Mouse (Mus musculus) urinary bladder, adult 2 months (tissue): Measurements from ENCODE around the gene Treh. TPM values are rescaled to one million over a fixed set of nuclear protein-coding genes. Genes with fewer than 3 reads are reported as not detected.

Source experiments
- DNase-seq: peaks from one replicate; pipeline ENCODE4 v3.0.0; 2022; ENCODE audit warnings: low spot score
- polyA plus RNA-seq: library from polyadenylated mRNA; depleted of rRNA; stranded (reverse); fragments of >200 nt; gene quantifications from 2 replicates; pipeline ENCODE4 v1.2.3, GENCODE M21; 2012; rRNA removed

Treh gene
- polyA plus RNA-seq, 1 experiment, result not detected

- DNase-seq, result peak; percentile 59
Measured at GRCm38 (mm10) chr9:44734524-44735494, 61.8 kb downstream of the Treh start, which contains the start of gene Phldb1. Gene Phldb1 (minus strand): TSS chr9:44735198.

- DNase-seq, result no peak
Measured at GRCm38 (mm10) chr9:44735886-44736285, 62.9 kb downstream of the Treh start.

Other genes starting within 250 kb of the Treh start
- 0.28 and 0.63 TPM in 2 replicates for gene Foxr1, start 232.1 kb upstream of the Treh start, polyA plus RNA-seq
- 788 and 1,023 TPM in 2 replicates for gene Upk2, start 218.3 kb upstream of the Treh start, polyA plus RNA-seq
- gene Bcl9l, start 190.4 kb upstream of the Treh start, polyA plus RNA-seq, result 11.1 and 29.7 TPM in 2 replicates
- 0.11 and 0.16 TPM in 2 replicates for gene Cxcr5, start 111.4 kb upstream of the Treh start, polyA plus RNA-seq
- 28.2 and 47.5 TPM in 2 replicates for gene Ddx6, start 68.3 kb upstream of the Treh start, polyA plus RNA-seq
- 75.3 and 87.2 TPM in 2 replicates for gene Phldb1, start 62.0 kb downstream of the Treh start, polyA plus RNA-seq
- gene Arcn1, start 94.6 kb downstream of the Treh start, polyA plus RNA-seq, result 64.2 and 77.2 TPM in 2 replicates
- gene Ift46, start 94.7 kb downstream of the Treh start, polyA plus RNA-seq, result 82.5 and 94.1 TPM in 2 replicates
- gene Tmem25, start 126.1 kb downstream of the Treh start, polyA plus RNA-seq, result 6.9 and 8.3 TPM in 2 replicates
- gene Ttc36, start 129.8 kb downstream of the Treh start, polyA plus RNA-seq, result 3.5 and 4.1 TPM in 2 replicates
- 11.7 and 16.2 TPM in 2 replicates for gene Kmt2a, start 208.1 kb downstream of the Treh start, polyA plus RNA-seq
- gene Atp5l, start 247.5 kb downstream of the Treh start, polyA plus RNA-seq, result 679 and 839 TPM in 2 replicates